Mouse (Mus musculus) hematopoietic stem cell, adult 5-6 weeks (primary cell): ENCODE results near the gene Rab3b. TPM values are rescaled to one million over a fixed set of nuclear protein-coding genes. Genes with fewer than 3 reads are reported as not detected.
"Not testable (repeated sequence)": the region's sequence is repeated elsewhere in the genome, so short reads cannot be mapped to it uniquely, and the experiment has no call there.

Experiments
- ATAC-seq, 2 experiments: fragments of 125-278 bp in 1 of 2; replicated peaks in 1 of 2; 2 replicates each; pipeline ENCODE4 v1.8.0; 2016 to 2017; ENCODE audit warnings: inconsistent platforms in 2 of 2, mild to moderate bottlenecking in 2 of 2, moderate number of reproducible peaks in 2 of 2, low read depth in 1 of 2, moderate TSS enrichment in 1 of 2; ENCODE audit not compliant: low FRiP score in 2 of 2, poor library complexity in 2 of 2, severe bottlenecking in 2 of 2, insufficient read depth in 1 of 2, low TSS enrichment in 1 of 2
- total RNA-seq: library from RNA; stranded (forward); fragments of 172-1452, 232-1000 nt; gene quantifications from 2 replicates; pipeline ENCODE4 v1.2.3, GENCODE M21; 2017

The Rab3b gene
- total RNA-seq, 1 experiment from 2014 or later, result not detected

GRCm38 (mm10) chr4:108873746-108874145 lies 5.1 kb upstream of the Rab3b start:
- no peak for ATAC-seq

DNA sequence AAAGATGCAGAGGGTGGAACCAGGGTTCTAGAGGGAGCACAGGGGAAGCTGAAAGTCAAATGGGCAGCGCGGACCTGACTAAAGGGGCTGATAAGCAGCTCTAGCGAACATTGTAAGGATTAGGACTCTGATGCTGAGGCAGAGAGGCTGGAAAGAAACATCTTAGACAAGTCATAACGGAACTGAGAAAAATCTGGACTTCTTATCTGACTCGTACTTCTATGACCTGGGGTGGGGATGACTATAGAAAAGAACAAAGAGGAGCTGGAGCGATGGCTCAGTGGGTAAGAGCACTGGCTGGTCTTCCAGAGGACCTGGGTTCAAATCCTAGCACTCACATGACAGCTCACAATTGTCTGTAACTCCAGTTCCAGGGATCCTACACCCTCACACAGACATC lies 962 bp upstream of the Rab3b start:
- no peak for ATAC-seq

GRCm38 (mm10) chr4:108883815-108884214 lies 5.0 kb downstream of the Rab3b start:
- ATAC-seq, result no peak

DNA sequence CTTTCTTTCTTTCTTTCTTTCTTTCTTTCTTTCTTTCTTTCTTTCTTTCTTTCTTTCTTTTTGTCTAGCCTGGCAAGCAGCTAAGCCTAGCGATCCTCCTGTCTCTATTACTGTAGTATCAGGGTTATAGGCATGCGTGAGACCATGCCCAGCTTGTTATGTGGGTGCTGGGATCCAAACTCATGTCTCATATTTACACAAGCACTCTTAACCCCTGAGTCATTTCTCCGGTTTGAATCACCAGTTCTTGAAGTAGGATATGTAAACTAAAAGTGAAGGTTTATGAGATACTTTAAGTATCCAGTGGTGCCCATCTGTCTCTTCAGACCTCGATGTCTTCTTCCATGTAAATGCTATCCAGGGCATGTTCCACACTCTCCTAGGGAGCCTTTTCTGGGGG lies 8.6 kb downstream of the Rab3b start:
- no peak for ATAC-seq

- no peak for ATAC-seq
Measured at GRCm38 (mm10) chr4:108890876-108891275, 12.0 kb downstream of the Rab3b start.

- ATAC-seq, result no peak
Measured at GRCm38 (mm10) chr4:108900421-108900820, 21.6 kb downstream of the Rab3b start.

DNA sequence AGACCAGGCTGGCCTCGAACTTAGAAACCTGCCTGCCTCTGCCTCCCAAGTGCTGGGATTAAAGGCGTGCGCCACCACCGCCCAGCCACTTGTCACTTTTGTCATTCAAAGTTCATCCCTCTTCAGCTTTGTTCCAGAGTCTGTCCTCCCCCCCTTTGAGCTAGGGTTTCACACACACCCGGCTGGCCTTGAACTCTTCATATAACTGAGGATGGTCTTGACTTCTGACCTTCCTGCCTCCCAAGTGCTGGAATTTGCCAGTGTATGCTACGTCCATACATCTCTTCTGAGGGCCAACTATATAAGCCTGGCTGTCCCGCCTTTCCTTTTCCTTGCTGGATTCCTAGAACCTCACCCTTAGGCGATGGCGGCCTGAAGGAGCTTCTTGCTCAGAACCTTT lies 24.0 kb downstream of the Rab3b start:
- ATAC-seq, result no peak

DNA sequence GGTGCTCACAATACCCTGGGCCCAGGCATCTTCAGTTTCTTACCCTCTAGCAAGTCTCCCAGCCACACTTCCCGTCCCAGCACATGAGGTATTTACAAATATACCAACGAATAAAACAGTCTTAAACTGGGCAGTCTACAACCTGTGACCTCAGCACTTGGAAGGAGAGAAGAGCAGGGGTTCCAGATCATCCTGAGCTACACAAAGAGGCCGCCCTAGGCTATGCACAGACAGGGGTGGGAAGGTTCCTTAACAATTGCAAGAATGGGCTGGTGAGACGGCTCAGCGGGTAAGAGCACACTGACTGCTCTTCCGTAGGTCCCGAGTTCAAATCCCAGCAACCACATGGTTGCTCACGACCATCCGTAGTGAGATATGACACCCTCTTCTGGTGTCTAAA lies 24.5 kb downstream of the Rab3b start:
- no peak for ATAC-seq

- ATAC-seq, result no peak
Measured at GRCm38 (mm10) chr4:108904076-108904475, 25.2 kb downstream of the Rab3b start.

GRCm38 (mm10) chr4:108904790-108905189 lies 25.9 kb downstream of the Rab3b start:
- no peak for ATAC-seq

GRCm38 (mm10) chr4:108905859-108906258 lies 27.0 kb downstream of the Rab3b start:
- ATAC-seq, result no peak

DNA sequence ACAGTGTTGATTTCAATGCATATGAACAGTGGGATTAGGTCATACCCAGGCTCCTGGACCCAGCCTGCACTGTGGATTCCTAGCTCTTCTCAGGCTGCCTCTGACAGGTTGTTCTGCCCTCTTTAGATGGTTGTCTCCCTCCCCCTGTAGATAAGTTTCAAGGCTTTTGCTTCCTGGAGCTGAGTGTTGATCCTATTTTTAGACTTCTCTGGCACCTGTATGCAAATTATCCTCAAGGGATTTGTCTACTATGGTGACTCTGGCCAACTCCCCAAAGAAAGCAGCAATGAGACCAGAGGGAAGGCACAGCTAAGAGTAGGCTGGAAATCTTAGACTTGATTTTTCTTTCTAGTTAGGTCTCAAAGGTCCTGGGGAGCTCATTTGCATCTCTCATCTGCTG lies 28.6 kb downstream of the Rab3b start:
- ATAC-seq, result no peak

DNA sequence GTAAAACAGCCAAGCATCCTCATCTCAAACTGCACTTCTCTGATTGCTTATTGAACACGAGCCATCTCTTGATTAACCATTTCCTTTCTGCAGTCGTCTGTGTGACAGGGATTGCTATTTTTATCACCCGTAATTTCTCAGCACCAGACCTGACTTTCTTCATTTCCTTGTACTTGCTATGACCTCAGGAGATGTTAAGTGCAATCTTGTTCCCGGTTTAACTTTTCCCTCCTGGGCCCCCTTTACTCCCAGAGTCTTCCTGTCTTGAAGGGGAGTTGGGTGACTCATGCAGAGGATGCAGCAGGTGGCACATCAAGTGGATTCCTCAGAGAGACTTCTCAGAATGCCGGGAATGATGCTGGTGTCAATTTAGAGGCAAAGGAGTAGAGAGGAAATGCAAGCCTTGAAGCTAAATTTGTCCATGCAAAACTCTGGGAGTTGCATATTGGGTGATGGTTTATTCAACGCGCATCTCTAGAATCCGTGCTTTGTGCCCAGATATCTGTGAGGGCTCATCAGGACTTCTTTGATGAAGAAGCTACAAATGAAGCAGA lies 31.1 kb downstream of the Rab3b start:
- ATAC-seq, result no peak

- ATAC-seq, result no peak
Measured at GRCm38 (mm10) chr4:108911866-108912265, 33.0 kb downstream of the Rab3b start.

- no peak for ATAC-seq
Measured at GRCm38 (mm10) chr4:108913180-108913579, 34.3 kb downstream of the Rab3b start.

- ATAC-seq, result no peak
Measured at GRCm38 (mm10) chr4:108914391-108914790, 35.5 kb downstream of the Rab3b start.

- ATAC-seq, result no peak
Measured at GRCm38 (mm10) chr4:108915101-108915500, 36.2 kb downstream of the Rab3b start.

DNA sequence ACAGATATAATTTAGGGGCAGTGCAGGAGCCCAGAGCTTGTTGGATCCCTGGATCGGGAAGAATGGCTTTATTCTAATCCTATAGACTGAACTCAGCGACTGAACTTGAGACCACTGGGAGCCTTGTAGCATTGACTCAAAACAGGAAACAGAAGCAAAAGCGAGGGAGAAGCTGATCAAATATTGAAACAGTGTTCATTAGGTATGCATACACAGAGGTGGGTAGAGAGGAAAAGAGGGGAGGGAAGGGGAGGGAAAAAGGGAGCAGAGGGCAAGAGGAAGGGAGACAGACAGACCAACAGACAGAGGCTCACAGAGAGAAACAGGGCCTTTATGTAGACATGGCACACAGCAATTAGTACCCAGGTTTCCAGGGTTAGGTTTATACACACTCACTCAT lies 38.8 kb downstream of the Rab3b start:
- ATAC-seq, result no peak

GRCm38 (mm10) chr4:108927945-108928344 lies 49.1 kb downstream of the Rab3b start:
- not testable (repeated sequence) for ATAC-seq

- ATAC-seq, result no peak
Measured at GRCm38 (mm10) chr4:108933163-108933562, 54.3 kb downstream of the Rab3b start.
